Mouse (Mus musculus) liver, postnatal 0 days (tissue): ENCODE measurements at regions not wholly inside any gene's neighbourhood (a gene's known extent, or its start where the extent isn't known, plus 50 kb on each side); places are given as distances from the start of the nearest gene placed in this dataset.

Experiments
- CTCF ChIP-seq: sonication (generic); IDR thresholded peaks from 2 replicates; pipeline ENCODE4 v1.5.1; 2016; ENCODE audit warnings: antibody characterized with exemption, low read depth
- EP300 ChIP-seq: IDR thresholded peaks from 2 replicates; pipeline ENCODE4 v1.6.1; 2016; ENCODE audit warnings: antibody characterized with exemption, low read depth, mild to moderate bottlenecking

- TF ChIP-seq CTCF = no peak
- TF ChIP-seq EP300 = no peak
These were observed 160.8 kb upstream of the Tll1 start for GRCm38 (mm10) chr8:64366974-64367266.
